Mouse (Mus musculus) adrenal gland, adult 10 weeks (tissue): ENCODE results near the gene Tfdp2. TPM values are rescaled to one million over a fixed set of nuclear protein-coding genes. Genes with fewer than 3 reads are reported as not detected.

Experiments
- polyA plus RNA-seq: library from polyadenylated mRNA; stranded (reverse); fragments of 350-450 nt; fragmentation: Illumina TruSeq; extraction: RNeasy Lipid Tissue Mini Kit (QIAGEN cat#74804); gene quantifications from one replicate; pipeline ENCODE4 v1.2.3, GENCODE M21; 2014; ENCODE audit warnings: low read depth, low replicate concordance

The Tfdp2 gene
- polyA plus RNA-seq: 198 TPM

DNA sequence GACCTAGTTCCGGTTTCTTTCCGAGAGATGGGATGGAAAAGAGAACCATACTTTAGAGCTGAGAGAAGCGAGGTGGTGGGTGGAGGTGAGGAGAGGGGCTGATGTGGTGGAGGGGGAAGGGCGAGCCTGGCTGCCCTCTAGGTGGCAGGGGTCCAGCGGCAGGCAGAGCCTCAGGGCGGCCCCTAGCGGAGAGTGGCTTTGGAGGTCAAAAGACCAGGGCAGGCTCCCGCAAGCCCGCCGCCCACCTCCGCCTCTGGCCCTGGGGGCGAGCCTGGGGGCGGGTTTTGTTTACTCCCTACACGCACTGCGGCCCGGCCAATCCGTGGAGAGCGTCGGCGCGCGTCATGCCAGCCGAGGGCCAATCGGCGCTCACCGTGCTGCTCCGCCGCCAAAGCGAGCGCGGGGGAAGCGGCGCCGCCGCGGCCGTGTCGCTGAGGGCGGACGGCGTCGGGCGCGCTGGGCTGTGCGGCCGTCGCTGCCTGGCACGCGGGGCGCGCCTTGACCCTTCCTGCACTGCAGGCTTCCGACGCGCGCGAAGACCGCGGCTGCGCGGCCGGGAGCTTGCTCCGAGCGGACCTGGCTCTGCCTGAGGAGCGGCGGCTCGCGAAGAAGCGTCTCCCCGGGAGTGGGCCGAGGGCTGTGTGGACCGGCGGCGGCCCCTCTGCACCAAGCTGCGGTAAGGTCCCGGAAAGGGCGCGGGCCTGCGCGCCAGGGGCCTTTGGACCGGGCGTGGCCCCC is at the start of gene Tfdp2:
Gene Tfdp2, plus strand, starts transcription at position 391 of the 738 bp plus-strand sequence.

DNA sequence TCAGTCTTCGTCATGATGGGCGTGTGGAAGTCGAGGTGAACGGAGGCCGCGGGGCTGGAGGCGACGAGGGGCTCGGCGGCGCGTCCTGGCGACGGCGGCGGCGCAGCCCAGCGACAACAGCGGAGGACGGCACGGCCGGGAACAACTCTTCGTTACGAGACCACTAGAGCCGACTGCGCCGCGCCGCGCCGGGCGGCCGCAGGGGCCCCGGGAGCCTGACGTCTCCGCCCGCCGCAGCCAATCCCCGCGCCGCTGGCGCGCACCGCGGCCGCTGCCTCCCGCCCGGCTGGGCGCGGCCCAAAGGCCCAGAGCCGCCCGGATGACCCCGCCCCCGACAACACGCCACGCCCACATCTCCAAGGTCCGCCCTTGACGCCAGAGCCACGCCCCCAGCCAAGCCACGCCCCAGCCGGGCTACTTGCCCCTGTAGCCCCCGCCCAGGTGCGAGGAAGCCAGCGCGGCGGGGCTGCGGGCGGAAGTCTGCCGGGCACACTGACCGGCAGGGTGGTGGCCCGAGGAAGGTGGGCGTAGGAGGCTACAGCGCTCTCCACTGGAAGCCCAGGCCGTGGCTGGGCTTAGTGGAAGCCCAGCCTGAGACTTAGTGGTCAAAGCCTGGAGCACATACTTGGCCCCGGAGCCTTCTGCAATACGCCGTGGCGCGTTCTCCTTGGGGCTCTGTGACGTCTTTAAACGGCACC is 168.2 kb downstream of the Tfdp2 start, which contains the start of gene Atp1b3:
Gene Atp1b3, minus strand, starts transcription at position 302 of the 698 bp plus-strand sequence.

Other genes with a start within 250 kb of the Tfdp2 start
- 42.3 TPM for gene Xrn1, start 241.5 kb upstream of the Tfdp2 start, polyA plus RNA-seq
- gene Gk5, start 76.9 kb upstream of the Tfdp2 start, polyA plus RNA-seq: 12.6 TPM
- 533 TPM for gene Atp1b3, start 168.2 kb downstream of the Tfdp2 start, polyA plus RNA-seq